Mouse (Mus musculus): ENCODE measurements around the gene Mroh3.

The Mroh3 gene

DNA sequence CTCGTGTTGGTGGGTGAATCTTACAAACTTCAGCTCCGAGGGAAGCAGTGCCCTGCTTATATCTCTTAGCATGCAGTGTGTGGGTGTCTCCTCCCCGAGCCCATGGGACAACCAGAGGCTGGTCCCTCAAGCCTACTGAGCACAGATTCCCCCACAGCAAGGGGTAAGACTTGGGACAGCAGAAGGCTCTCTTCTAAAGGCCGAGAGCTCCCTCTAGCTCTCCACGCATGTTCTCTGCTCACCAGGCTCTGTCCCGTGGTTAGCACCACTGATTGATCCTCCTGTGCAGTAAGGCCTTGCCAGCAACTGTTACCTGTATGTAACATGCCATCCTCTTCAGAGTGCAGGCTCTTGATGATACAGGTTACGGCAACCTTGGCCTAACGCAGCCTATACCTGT lies 45.0 kb downstream of the Mroh3 start:
- in situ Hi-C loops (cut with MboI; ENCODE audit: low pct_unique_long_range_greater_than_20kb in 1 of 2, low sequenced_read_pairs in 2 of 2, unreplicated experiment in 1 of 2), result no loop called here

- in situ Hi-C loops (cut with MboI; ENCODE audit: low pct_unique_long_range_greater_than_20kb in 1 of 2, low sequenced_read_pairs in 2 of 2, unreplicated experiment in 1 of 2), result no loop called here
Measured at GRCm38 (mm10) chr1:136165436-136165835, 47.2 kb downstream of the Mroh3 start.

GRCm38 (mm10) chr1:136161333-136161921 lies 51.2 kb downstream of the Mroh3 start:
- in situ Hi-C loops (cut with MboI; ENCODE audit: low pct_unique_long_range_greater_than_20kb in 1 of 2, low sequenced_read_pairs in 2 of 2, unreplicated experiment in 1 of 2), result no loop called here

DNA sequence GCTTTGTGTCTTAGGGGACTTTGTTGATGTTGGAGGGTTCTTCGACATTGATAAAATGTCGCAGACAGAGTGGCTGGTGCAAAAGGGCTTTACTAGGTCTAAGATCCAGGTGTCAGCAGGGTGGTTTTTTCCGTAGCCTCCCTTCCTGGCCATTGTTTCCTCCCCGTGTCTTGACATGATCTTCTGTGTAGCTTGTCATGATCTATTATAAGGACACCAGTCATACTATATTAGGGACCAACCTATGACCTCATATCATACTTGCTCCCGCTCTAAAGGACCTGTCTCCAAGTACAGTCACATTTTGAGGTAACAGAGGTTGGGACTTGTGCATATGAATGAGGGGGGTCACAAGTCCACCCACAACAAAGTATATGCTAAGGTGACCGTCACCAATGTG lies 51.7 kb downstream of the Mroh3 start:
- in situ Hi-C loops (cut with MboI; ENCODE audit: low pct_unique_long_range_greater_than_20kb in 1 of 2, low sequenced_read_pairs in 2 of 2, unreplicated experiment in 1 of 2), result no loop called here

DNA sequence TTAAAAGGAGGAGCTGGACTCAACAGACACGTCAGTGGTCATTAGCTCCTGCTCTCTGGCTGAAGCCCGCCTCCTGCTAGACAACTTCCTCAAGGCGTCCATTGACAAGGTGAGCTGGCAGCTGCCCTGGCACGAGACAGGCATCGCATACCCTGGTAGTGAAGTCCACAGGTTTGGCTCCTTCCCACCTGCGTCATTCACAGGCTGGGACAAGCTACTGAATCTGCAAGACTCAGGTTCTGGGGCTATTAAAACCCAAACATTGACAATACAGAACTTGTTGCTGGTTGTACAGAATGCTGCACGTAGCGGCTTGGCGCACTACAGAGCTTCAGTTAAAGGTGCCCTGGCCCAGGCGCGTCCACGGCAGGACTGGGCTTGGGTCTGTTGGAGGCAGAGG lies 52.3 kb downstream of the Mroh3 start:
- in situ Hi-C loops (cut with MboI; ENCODE audit: low pct_unique_long_range_greater_than_20kb in 1 of 2, low sequenced_read_pairs in 2 of 2, unreplicated experiment in 1 of 2), result no loop called here

DNA sequence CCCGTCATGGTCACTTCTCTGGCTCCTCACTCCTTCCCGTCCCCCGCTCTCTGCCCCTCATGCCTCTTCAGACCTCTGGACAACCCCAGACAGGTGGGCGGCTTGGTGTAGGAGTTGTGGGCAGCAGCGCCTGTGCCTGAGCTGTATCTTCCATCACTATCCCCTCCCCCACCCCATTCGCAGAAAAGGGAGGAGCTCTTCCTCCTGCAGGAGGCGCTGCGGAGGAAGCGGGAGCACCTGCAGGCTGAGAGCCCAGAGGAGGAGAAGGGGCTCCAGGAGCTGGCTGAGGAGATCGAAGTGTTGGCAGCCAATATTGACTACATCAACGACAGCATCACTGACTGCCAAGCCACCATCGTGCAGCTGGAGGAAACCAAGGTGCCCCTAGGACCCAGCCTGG lies 52.8 kb downstream of the Mroh3 start:
- in situ Hi-C loops (cut with MboI; ENCODE audit: low pct_unique_long_range_greater_than_20kb in 1 of 2, low sequenced_read_pairs in 2 of 2, unreplicated experiment in 1 of 2), result no loop called here

DNA sequence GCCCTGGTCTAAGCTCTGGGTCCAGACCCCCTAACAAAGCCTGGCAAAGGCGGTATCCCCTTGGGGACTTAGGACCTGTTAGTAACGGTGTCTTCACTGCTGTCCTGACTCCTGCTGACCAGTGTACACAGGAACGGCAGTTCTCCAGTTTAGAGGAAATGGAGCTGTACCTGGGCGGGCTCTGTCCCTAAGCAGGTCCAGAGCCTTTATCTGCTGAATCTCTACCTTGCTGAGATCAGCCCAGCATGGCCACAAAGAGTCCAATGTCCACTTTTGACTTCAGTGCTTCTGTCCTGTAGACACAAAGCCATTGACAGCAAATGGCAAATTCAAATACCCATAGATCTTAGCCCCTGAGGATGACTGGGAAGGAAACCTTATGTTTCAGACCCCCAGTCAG lies 55.7 kb downstream of the Mroh3 start:
- in situ Hi-C loops (cut with MboI; ENCODE audit: low pct_unique_long_range_greater_than_20kb in 1 of 2, low sequenced_read_pairs in 2 of 2, unreplicated experiment in 1 of 2), result no loop called here

DNA sequence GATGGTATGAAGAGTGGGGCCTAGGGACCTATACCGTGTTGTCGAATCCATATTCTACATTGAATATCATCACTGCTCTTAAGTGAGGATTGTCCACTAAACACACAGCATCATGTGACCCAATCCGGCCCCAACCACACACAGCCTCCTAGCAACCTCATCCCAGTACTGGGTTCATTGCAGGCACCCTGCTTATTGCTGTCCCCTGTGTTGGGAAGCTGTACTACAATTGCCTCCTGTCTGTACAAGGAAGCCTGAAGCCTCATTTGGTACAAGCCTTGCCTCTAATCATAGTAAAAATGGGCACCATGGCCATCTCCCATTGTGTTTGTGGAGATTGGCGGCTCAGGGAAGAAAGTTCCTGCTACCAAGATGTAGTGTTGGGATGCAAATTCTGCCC lies 56.3 kb downstream of the Mroh3 start:
- in situ Hi-C loops (cut with MboI; ENCODE audit: low pct_unique_long_range_greater_than_20kb in 1 of 2, low sequenced_read_pairs in 2 of 2, unreplicated experiment in 1 of 2), result no loop called here

DNA sequence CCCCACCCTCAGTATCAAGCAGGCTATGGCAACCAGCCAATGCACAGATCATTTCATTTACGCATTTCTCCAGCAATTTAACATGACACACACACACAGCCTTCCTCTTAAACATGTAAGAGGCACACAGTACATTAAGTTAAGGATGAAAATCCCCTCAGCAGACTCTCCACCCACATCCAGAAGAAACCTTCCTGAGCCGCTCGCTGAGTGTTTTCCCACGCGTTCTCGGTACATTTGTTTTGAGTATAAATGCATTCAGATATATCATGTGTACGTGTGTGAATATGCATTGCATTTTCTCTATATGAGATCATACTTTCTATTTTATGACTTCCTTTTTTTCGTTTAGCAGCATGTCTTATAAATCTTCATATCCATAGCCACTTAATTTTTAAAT lies 61.3 kb downstream of the Mroh3 start:
- in situ Hi-C loops (cut with MboI; ENCODE audit: low pct_unique_long_range_greater_than_20kb in 1 of 2, low sequenced_read_pairs in 2 of 2, unreplicated experiment in 1 of 2), result no loop called here

DNA sequence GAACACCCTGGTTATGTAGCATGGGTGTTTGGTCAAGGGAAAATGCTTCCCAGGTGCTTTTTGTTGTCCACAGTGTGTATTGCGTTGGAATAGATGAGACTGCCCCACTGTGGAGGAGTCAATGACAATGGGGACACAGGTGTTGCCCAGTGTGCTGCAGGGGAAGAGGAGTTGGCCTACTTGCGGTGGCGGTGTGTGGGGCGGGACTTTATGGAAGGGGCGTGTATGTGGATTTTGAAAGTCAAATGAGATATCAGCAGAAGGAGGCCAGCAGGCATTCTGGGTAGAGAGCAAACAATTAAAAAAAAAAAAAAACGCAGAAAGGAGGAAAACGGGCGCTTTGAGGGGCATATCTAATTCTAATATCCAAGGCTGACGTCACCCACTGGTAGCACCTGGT lies 62.9 kb downstream of the Mroh3 start:
- in situ Hi-C loops (cut with MboI; ENCODE audit: low pct_unique_long_range_greater_than_20kb in 1 of 2, low sequenced_read_pairs in 2 of 2, unreplicated experiment in 1 of 2), result no loop called here

DNA sequence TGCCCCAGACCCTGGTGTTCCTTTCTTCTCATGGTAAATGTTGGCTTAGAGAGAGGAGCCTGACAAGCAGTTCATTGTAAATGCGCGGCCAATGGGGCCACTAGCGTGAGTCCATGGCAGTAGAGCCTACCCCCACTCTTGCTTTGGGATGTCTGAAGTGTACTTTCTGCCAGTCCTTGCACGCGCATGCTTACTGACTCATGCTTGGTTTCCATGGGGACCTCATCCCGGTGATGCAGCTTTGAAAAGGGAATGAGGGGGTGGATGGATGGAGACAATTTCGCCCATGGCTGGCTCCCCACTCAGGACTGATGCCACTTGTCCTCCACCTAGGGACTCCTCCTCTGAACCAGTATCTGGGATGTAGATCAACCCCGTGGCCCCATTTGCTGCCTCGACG lies 69.1 kb downstream of the Mroh3 start:
- in situ Hi-C loops (cut with MboI; ENCODE audit: low pct_unique_long_range_greater_than_20kb in 1 of 2, low sequenced_read_pairs in 2 of 2, unreplicated experiment in 1 of 2), result no loop called here

- in situ Hi-C loops (cut with MboI; ENCODE audit: low pct_unique_long_range_greater_than_20kb in 1 of 2, low sequenced_read_pairs in 2 of 2, unreplicated experiment in 1 of 2), result no loop called here
Measured at GRCm38 (mm10) chr1:136142336-136142735, 70.3 kb downstream of the Mroh3 start.

DNA sequence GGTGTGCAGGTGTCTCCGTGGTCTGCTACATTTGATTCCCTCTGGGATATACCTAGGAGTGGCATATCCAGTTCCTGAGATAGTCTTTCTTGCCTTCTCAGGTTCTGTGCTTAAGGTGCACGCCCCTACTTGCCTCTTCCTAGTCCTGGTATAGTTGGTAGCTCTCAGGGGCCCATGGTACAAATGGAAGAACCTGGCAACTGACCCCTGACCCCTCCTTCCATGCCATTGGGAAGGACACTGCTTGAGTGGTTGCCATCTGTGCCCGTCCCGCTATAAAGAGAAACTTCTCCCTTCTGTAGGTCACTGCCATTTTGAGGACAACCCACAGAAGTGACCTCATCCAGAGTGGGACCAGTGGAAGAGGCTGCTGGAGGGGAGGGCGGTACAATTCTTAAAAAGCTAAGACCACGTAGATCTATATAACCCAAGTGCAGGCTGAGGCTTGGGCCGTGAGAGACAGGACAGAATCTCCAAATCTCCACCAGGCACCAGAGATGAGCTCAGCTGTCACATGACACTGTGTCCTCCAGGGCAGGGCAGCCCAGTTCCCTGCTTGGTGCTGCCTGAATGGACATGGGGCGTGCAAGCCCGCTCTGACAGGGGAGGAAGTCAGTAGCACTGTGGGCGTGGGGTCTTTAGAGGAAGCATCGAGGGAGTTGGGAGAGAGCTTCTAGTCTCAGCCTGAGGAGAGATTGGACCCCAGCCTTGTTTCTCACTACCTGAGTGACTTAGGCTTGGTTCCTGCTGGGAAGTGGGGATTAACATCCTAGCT lies 71.3 kb downstream of the Mroh3 start:
- in situ Hi-C loops (cut with MboI; ENCODE audit: low pct_unique_long_range_greater_than_20kb in 1 of 2, low sequenced_read_pairs in 2 of 2, unreplicated experiment in 1 of 2), result no loop called here

DNA sequence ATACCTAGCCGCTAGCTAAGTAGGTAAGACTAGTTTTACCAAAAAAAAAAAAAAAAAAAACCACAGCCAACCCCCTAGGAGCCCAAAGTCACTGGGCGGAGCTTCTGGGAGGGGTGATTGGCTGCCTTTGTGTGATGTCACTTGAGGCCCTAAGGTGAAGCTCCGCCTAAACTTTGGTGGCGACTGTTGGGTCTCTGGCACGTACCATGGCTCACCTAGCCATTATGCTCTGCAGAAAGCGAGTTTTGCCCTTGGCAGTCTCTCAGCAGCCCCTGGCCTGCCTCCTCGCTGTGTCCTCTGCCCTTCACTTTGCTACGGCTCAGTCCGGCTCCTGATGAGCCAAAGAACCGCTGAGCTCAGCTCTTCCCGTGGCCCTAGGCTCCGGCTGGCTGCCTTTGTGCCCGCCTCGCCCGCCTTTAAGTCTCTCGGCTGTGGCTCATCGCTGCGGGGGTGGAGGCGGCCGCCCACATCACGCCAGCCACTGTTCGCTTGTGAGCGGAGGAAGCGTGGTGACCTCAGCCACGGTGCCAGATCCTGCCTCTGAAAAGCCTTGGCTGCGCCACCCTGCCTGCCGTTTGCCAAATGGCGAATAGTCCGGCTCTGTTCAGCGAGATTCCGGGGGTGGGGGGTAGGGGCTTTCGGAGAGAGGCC lies 72.5 kb downstream of the Mroh3 start:
- in situ Hi-C loops (cut with MboI; ENCODE audit: low pct_unique_long_range_greater_than_20kb in 1 of 2, low sequenced_read_pairs in 2 of 2, unreplicated experiment in 1 of 2), result no loop called here

- in situ Hi-C loops (cut with MboI; ENCODE audit: low pct_unique_long_range_greater_than_20kb in 1 of 2, low sequenced_read_pairs in 2 of 2, unreplicated experiment in 1 of 2), result no loop called here
Measured at GRCm38 (mm10) chr1:136138191-136138830, 74.3 kb downstream of the Mroh3 start.

GRCm38 (mm10) chr1:136137575-136137974 lies 75.1 kb downstream of the Mroh3 start:
- in situ Hi-C loops (cut with MboI; ENCODE audit: low pct_unique_long_range_greater_than_20kb in 1 of 2, low sequenced_read_pairs in 2 of 2, unreplicated experiment in 1 of 2), result no loop called here

DNA sequence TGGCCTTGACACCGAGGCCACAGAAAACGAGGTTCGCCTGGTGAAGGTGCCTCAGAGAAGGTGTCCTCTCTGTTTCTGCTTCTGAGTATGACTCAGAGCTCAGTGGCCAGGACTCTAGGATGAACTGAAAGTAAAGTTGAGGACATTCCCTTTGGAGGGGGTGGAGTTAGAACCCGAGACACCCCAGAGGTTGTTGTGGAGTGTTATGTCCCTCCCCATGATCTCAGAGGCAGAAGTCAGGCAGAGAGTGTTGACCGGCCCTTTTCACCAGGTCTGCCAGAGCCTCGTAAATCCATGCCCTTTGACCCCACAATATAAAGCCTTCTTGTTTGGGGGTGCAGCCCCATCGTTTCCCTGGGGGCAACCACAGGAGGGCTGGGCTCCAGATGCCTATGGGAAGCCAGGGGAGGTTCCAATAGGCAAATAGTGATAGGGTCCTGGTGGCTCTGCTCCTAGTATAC lies 75.5 kb downstream of the Mroh3 start:
- in situ Hi-C loops (cut with MboI; ENCODE audit: low pct_unique_long_range_greater_than_20kb in 1 of 2, low sequenced_read_pairs in 2 of 2, unreplicated experiment in 1 of 2), result no loop called here

GRCm38 (mm10) chr1:136136547-136136946 lies 76.1 kb downstream of the Mroh3 start:
- in situ Hi-C loops (cut with MboI; ENCODE audit: low pct_unique_long_range_greater_than_20kb in 1 of 2, low sequenced_read_pairs in 2 of 2, unreplicated experiment in 1 of 2), result no loop called here

GRCm38 (mm10) chr1:136135777-136136444 lies 76.7 kb downstream of the Mroh3 start:
- in situ Hi-C loops (cut with MboI; ENCODE audit: low pct_unique_long_range_greater_than_20kb in 1 of 2, low sequenced_read_pairs in 2 of 2, unreplicated experiment in 1 of 2), result no loop called here
